Mouse (Mus musculus): Measurements from ENCODE around the gene Adam15. TPM values are rescaled to one million over a fixed set of nuclear protein-coding genes. Genes with fewer than 3 reads are reported as not detected.
A peak's percentile ranks its signal among the peaks of the same experiment; 100 is the strongest.

The Adam15 gene
- total and polyA plus RNA-seq, 2 experiments from 2014 or later = 82.2 to 99.0 TPM

GRCm38 (mm10) chr3:89316833-89317232, 33.0 kb downstream of the Adam15 start:
- H3K4me3 ChIP-seq (ENCODE audit: low read depth, low read length) = no peak overlapping the region
- H3K4me1 ChIP-seq (ENCODE audit: control insufficient read depth, insufficient read depth) = peaks cover 43% of the 10 kb centered on the region
- no peak overlapping the region for H3K27ac ChIP-seq (ENCODE audit: low read depth)
- H3K4me2 ChIP-seq (ENCODE audit: low read depth, low read length) = peak overlapping the region; percentile 63
- no peaks in the 10 kb centered on the region for H3K36me3 ChIP-seq (replicated peaks; ENCODE audit: control insufficient read depth, insufficient read depth, low read length)
- ATAC-seq (ENCODE audit: insufficient read depth, low read depth) (peak; percentile 45; the same call in 1 of the 2 replicates), DNase-seq (ENCODE audit: low spot score) (peak; percentile 77)
- H3K9me3 ChIP-seq (replicated peaks; ENCODE audit: control insufficient read depth, low read length) = no peaks in the 10 kb centered on the region
- 3% methylated on average over 4 of the region's 4 CpGs for WGBS
- no peak for TF ChIP-seq EP300 (IDR thresholded peaks at IDR 0.05; ENCODE audit: low read depth)
- TF ChIP-seq CTCF (IDR thresholded peaks at IDR 0.05; ENCODE audit: low read depth) = peak; percentile 98
- H3K27me3 ChIP-seq (ENCODE audit: control insufficient read depth, insufficient read depth, low read length) = peaks cover 58% of the 10 kb centered on the region
- no peak overlapping the region for H3K9ac ChIP-seq (replicated peaks; ENCODE audit: low read depth, low read length)

GRCm38 (mm10) chr3:89315930-89316831, 33.6 kb downstream of the Adam15 start:
- WGBS = 22% methylated on average over 40 of the region's 40 CpGs
- H3K4me3 ChIP-seq (ENCODE audit: low read depth, low read length) = 0 out of 2 replicates have a peak overlapping the region, but pooled peaks have one; percentile 26
- DNase-seq (ENCODE audit: low spot score) (no peak), ATAC-seq (ENCODE audit: insufficient read depth, low read depth) (0 out of 2 replicates have a peak, but pooled peaks have one; percentile 4)
- H3K9ac ChIP-seq (replicated peaks; ENCODE audit: low read depth, low read length) = no peak overlapping the region
- no peaks in the 10 kb centered on the region for H3K9me3 ChIP-seq (replicated peaks; ENCODE audit: control insufficient read depth, low read length)
- peaks cover 37% of the 10 kb centered on the region for H3K4me1 ChIP-seq (ENCODE audit: control insufficient read depth, insufficient read depth)
- TF ChIP-seq EP300 (IDR thresholded peaks at IDR 0.05; ENCODE audit: low read depth) = no peak
- no peak for TF ChIP-seq CTCF (IDR thresholded peaks at IDR 0.05; ENCODE audit: low read depth)
- H3K27ac ChIP-seq (ENCODE audit: low read depth) = no peak overlapping the region
- H3K4me2 ChIP-seq (ENCODE audit: low read depth, low read length) = peak overlapping the region; percentile 63
- H3K27me3 ChIP-seq (ENCODE audit: control insufficient read depth, insufficient read depth, low read length) = peaks cover 51% of the 10 kb centered on the region
- H3K36me3 ChIP-seq (replicated peaks; ENCODE audit: control insufficient read depth, insufficient read depth, low read length) = no peaks in the 10 kb centered on the region

GRCm38 (mm10) chr3:89315195-89315929, 34.4 kb downstream of the Adam15 start:
- ATAC-seq (ENCODE audit: insufficient read depth, low read depth) = peak; percentile 39; the same call in 1 of the 2 replicates
- Histone ChIP-seq H3K9ac (replicated peaks; ENCODE audit: low read depth, low read length) (no peak overlapping the region), H3K4me3 (ENCODE audit: low read depth, low read length) (peak overlapping the region; percentile 26; the same call in 1 of the 2 replicates), H3K4me2 (ENCODE audit: low read depth, low read length) (peak overlapping the region; percentile 63), H3K36me3 (replicated peaks; ENCODE audit: control insufficient read depth, insufficient read depth, low read length) (no peaks in the 10 kb centered on the region), H3K27me3 (ENCODE audit: control insufficient read depth, insufficient read depth, low read length) (peaks cover 43% of the 10 kb centered on the region), H3K27ac (ENCODE audit: low read depth) (no peak overlapping the region), H3K4me1 (ENCODE audit: control insufficient read depth, insufficient read depth) (peaks cover 29% of the 10 kb centered on the region), H3K9me3 (replicated peaks; ENCODE audit: control insufficient read depth, low read length) (no peaks in the 10 kb centered on the region)
- TF ChIP-seq EP300 (IDR thresholded peaks at IDR 0.05; ENCODE audit: low read depth) (no peak), CTCF (IDR thresholded peaks at IDR 0.05; ENCODE audit: low read depth) (peak; percentile 74)
- WGBS = 8% methylated on average over 23 of the region's 26 CpGs
- DNase-seq (ENCODE audit: low spot score) = no peak

- ATAC-seq (ENCODE audit: insufficient read depth, low read depth) = no peak
Observed at GRCm38 (mm10) chr3:89314791-89315190, 35.0 kb downstream of the Adam15 start.

GRCm38 (mm10) chr3:89314340-89314739, 35.5 kb downstream of the Adam15 start:
- no peak overlapping the region for H3K9ac ChIP-seq (replicated peaks; ENCODE audit: low read depth, low read length)
- no peak for ATAC-seq (ENCODE audit: insufficient read depth, low read depth)
- H3K27me3 ChIP-seq (ENCODE audit: control insufficient read depth, insufficient read depth, low read length) = peaks cover 33% of the 10 kb centered on the region
- H3K4me2 ChIP-seq (ENCODE audit: low read depth, low read length) = no peak overlapping the region
- no peak overlapping the region for H3K4me3 ChIP-seq (ENCODE audit: low read depth, low read length)
- no peaks in the 10 kb centered on the region for H3K36me3 ChIP-seq (replicated peaks; ENCODE audit: control insufficient read depth, insufficient read depth, low read length)
- H3K27ac ChIP-seq (ENCODE audit: low read depth) = no peak overlapping the region
- no peaks in the 10 kb centered on the region for H3K9me3 ChIP-seq (replicated peaks; ENCODE audit: control insufficient read depth, low read length)
- 53% methylated on average over 4 of the region's 5 CpGs for WGBS
- DNase-seq (ENCODE audit: low spot score) = no peak
- peaks cover 23% of the 10 kb centered on the region; the same call in 1 of the 2 replicates for H3K4me1 ChIP-seq (ENCODE audit: control insufficient read depth, insufficient read depth)
- TF ChIP-seq CTCF (IDR thresholded peaks at IDR 0.05; ENCODE audit: low read depth) (no peak), EP300 (IDR thresholded peaks at IDR 0.05; ENCODE audit: low read depth) (no peak)

More at GRCm38 (mm10) chr3:89314791-89315190, 35.0 kb downstream of the Adam15 start:
- H3K4me3 ChIP-seq (ENCODE audit: low read depth, low read length) = no peak overlapping the region
- H3K9me3 ChIP-seq (replicated peaks; ENCODE audit: control insufficient read depth, low read length) = no peaks in the 10 kb centered on the region
- WGBS = 48% methylated on average over 2 of the region's 2 CpGs
- no peak overlapping the region for H3K9ac ChIP-seq (replicated peaks; ENCODE audit: low read depth, low read length)
- no peak for TF ChIP-seq EP300 (IDR thresholded peaks at IDR 0.05; ENCODE audit: low read depth)
- TF ChIP-seq CTCF (IDR thresholded peaks at IDR 0.05; ENCODE audit: low read depth) = no peak
- H3K4me2 ChIP-seq (ENCODE audit: low read depth, low read length) = peak overlapping the region; percentile 63
- no peak for DNase-seq (ENCODE audit: low spot score)
- no peak overlapping the region for H3K27ac ChIP-seq (ENCODE audit: low read depth)
- H3K36me3 ChIP-seq (replicated peaks; ENCODE audit: control insufficient read depth, insufficient read depth, low read length) = no peaks in the 10 kb centered on the region
- peaks cover 27% of the 10 kb centered on the region; the same call in 1 of the 2 replicates for H3K4me1 ChIP-seq (ENCODE audit: control insufficient read depth, insufficient read depth)
- peaks cover 37% of the 10 kb centered on the region for H3K27me3 ChIP-seq (ENCODE audit: control insufficient read depth, insufficient read depth, low read length)
